Mouse (Mus musculus): ENCODE data around the gene Hes2. TPM values are rescaled to one million over a fixed set of nuclear protein-coding genes. Genes with fewer than 3 reads are reported as not detected.
A peak's percentile ranks its signal among the peaks of the same experiment; 100 is the strongest.

Gene Hes2
- polyA plus RNA-seq, 1 experiment = 0.73 TPM

DNA sequence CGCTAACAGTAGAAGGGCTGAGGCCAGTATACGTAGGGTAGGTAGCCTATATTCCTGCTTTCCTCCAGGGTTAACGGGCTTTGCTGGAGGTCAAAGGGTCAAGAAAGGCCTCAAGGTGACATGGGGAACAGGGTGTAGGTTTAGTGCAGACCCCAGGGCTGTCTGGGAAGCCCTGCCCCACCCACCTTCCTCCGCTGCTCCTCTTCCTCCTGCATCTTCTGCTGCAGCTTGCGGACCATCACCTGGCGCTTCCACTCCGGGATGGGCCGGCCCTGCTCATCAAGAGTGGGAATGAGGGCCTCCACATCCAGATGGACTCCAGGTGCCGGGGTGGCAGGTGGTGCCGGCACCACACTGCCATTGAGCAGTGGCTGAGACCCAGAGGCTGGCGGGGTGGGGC, 30.8 kb upstream of the Hes2 start:
- H3K27ac ChIP-seq (ENCODE audit: control insufficient read depth, insufficient read depth, low read depth, low read length) = no peak overlapping the region
- no peaks in the 10 kb centered on the region for H3K36me3 ChIP-seq (ENCODE audit: control insufficient read depth, insufficient read depth, low read length)
- no peak for TF ChIP-seq CTCF (IDR thresholded peaks at IDR 0.05; ENCODE audit: control insufficient read depth, insufficient read depth, insufficient replicate concordance, low read depth, low read length)
- no peak for TF ChIP-seq POLR2A (IDR thresholded peaks at IDR 0.05; ENCODE audit: control insufficient read depth, low read depth, low read length)
- H3K27me3 ChIP-seq (ENCODE audit: control insufficient read depth, insufficient read depth, low read length) = no peaks in the 10 kb centered on the region; the same call in 1 of the 2 replicates
- H3K4me3 ChIP-seq (ENCODE audit: control insufficient read depth, low read depth, low read length) = no peak overlapping the region
- peaks cover 33% of the 10 kb centered on the region for H3K4me1 ChIP-seq (ENCODE audit: control insufficient read depth, insufficient read depth, low read length)

DNA sequence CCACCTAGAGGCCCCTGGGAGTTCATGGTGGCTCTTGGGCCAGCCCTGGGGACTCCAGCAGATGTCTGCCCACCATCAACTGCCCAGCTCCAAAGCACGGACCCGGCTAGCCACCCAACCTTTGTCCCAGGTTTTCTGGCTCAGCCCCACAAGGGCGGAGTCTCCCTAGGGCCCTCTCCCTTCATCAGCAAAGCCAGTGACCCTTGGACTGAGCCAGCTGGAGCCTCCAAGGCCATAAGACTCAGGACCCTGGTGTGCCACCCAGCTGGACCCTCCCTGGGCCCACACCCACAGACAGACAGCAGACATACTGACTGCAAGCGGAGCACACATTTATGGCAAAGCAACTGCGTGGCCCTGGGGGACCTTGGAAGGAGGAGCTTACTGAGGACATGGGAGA, 29.9 kb upstream of the Hes2 start:
- Histone ChIP-seq H3K36me3 (ENCODE audit: control insufficient read depth, insufficient read depth, low read length) (no peaks in the 10 kb centered on the region), H3K27ac (ENCODE audit: control insufficient read depth, insufficient read depth, low read depth, low read length) (no peak overlapping the region), H3K4me3 (ENCODE audit: control insufficient read depth, low read depth, low read length) (no peak overlapping the region), H3K27me3 (ENCODE audit: control insufficient read depth, insufficient read depth, low read length) (no peaks in the 10 kb centered on the region; the same call in 1 of the 2 replicates), H3K4me1 (ENCODE audit: control insufficient read depth, insufficient read depth, low read length) (peaks cover 33% of the 10 kb centered on the region)
- TF ChIP-seq POLR2A (IDR thresholded peaks at IDR 0.05; ENCODE audit: control insufficient read depth, low read depth, low read length) (no peak), CTCF (IDR thresholded peaks at IDR 0.05; ENCODE audit: control insufficient read depth, insufficient read depth, insufficient replicate concordance, low read depth, low read length) (no peak)

DNA sequence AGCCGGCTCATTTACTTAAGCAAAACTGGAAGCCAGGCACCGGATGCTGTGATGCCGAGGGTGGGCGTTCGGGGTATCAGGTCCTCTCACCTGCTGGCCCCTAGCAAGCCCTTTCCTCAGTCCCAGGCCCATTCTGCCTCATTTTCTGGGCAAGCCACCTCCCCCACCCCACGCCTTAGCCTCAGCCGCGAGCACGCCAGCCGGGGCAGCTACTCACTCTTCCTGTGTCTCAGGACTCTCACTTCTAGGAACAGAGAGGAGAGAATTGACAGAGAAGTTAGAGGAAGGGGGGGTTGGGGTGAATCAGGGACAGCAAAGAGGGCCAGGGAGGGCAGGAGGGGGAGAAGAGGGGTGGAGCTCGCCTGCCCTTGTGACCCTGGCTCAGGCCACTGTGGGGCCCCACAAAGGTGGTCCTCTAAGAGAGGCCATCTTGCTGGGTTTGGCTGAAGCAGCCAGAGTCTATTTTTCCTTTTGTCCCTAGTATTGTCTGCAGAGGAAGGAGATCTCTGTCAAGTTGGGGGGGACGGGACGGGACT, 29.2 kb upstream of the Hes2 start:
- H3K36me3 ChIP-seq (ENCODE audit: control insufficient read depth, insufficient read depth, low read length) = no peaks in the 10 kb centered on the region
- no peak overlapping the region for H3K4me3 ChIP-seq (ENCODE audit: control insufficient read depth, low read depth, low read length)
- no peak overlapping the region for H3K27ac ChIP-seq (ENCODE audit: control insufficient read depth, insufficient read depth, low read depth, low read length)
- H3K4me1 ChIP-seq (ENCODE audit: control insufficient read depth, insufficient read depth, low read length) = peaks cover 33% of the 10 kb centered on the region
- TF ChIP-seq CTCF (IDR thresholded peaks at IDR 0.05; ENCODE audit: control insufficient read depth, insufficient read depth, insufficient replicate concordance, low read depth, low read length) (no peak), POLR2A (IDR thresholded peaks at IDR 0.05; ENCODE audit: control insufficient read depth, low read depth, low read length) (no peak)
- H3K27me3 ChIP-seq (ENCODE audit: control insufficient read depth, insufficient read depth, low read length) = no peaks in the 10 kb centered on the region; the same call in 1 of the 2 replicates

DNA sequence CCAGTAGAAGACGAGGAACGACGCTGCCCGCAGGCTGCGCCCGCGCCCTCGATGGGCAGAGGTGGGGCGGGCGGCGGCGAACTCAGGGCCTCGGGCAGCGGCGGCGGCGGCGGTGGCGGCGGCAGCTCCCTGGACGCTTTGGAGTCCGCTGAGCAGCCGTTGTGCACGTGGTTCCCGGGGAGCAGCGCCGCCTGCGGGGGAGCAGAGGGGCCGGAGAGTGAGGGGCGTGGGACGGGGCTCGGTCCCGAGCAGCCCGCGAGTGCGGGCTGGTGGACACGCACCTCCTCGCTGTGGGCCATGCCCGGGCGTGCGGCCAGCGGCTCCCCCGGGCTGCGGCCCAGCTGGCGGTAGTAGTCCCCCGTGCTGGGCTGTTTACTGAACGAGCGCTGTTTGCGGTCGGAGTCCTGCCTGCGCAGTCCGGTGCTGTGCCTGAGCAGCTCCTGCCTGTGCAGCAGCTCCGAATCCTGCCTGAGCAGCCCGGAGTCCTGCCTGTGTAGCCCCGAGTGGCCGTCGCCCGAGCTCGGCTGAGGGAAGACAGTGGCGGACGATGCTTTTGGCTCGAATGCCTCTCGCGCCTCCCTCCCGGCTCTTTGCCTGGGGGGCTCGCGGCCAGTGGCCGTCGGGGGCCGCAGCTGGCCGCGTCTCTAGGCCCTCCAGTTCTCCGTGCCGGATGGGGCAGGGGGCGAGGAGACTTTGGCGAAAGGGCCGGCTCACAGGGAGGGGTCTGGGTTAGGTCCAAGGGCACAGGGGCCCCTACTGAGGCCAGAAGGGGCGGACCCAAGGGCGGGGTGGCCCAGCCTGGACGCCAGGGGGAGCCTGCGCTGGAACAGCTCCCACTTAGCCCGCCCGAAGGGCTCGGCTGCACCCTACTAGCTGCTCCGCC, 27.7 kb upstream of the Hes2 start:
- no peaks in the 10 kb centered on the region; the same call in 1 of the 2 replicates for H3K27me3 ChIP-seq (ENCODE audit: control insufficient read depth, insufficient read depth, low read length)
- peaks cover 21% of the 10 kb centered on the region for H3K4me1 ChIP-seq (ENCODE audit: control insufficient read depth, insufficient read depth, low read length)
- peak; percentile 19; the same call in 1 of the 2 replicates for TF ChIP-seq CTCF (IDR thresholded peaks at IDR 0.05; ENCODE audit: control insufficient read depth, insufficient read depth, insufficient replicate concordance, low read depth, low read length)
- no peak for TF ChIP-seq POLR2A (IDR thresholded peaks at IDR 0.05; ENCODE audit: control insufficient read depth, low read depth, low read length)
- H3K4me3 ChIP-seq (ENCODE audit: control insufficient read depth, low read depth, low read length) = peak overlapping the region; percentile 63
- no peak overlapping the region for H3K27ac ChIP-seq (ENCODE audit: control insufficient read depth, insufficient read depth, low read depth, low read length)
- H3K36me3 ChIP-seq (ENCODE audit: control insufficient read depth, insufficient read depth, low read length) = no peaks in the 10 kb centered on the region

DNA sequence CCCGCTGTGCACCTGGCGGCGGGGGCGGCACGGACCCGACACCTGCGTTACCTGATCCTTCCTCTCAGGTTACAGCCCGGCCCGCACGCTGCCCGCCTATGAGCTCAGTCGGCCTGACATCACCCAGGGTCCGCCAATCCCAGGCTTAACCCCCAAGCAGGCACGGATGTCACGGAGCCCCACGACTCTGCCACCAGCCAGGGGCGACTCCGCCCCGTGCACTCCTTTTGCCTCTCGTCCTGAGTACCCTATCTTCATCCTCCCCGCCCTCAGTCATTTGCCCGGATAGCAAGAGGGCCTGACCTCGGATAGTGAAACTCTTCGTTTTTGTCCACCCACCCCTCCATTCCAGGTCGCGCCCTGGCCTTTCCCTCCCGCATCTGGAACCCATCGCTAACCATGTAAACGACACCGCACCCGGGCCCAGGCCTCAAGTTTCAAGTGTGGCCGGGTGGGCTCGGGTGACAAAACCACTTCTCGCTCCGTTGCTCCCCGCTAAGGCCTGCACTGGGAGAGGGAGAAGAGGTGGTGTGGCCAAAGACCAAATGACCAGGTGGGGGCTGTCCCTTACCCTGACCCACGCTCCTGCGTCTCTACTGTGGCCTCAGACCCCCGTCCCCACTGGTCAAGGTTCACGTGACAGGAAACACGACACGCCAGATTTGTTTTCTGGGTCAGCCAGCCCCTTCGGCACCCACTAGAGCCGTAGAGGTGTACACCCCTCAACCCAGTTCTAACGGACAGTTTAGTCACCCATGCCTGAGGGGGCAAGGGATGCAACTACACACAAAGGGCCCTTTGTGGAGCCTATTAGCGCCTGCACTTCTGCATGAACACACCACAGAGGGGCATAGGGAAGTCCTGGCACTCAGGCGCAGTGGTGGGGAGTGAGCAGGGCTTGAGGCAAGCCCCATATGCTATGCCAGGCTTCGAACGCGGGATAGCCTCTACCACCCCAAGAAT, 26.6 kb upstream of the Hes2 start:
- Histone ChIP-seq H3K27ac (ENCODE audit: control insufficient read depth, insufficient read depth, low read depth, low read length) (no peak overlapping the region), H3K36me3 (ENCODE audit: control insufficient read depth, insufficient read depth, low read length) (no peaks in the 10 kb centered on the region), H3K4me3 (ENCODE audit: control insufficient read depth, low read depth, low read length) (no peak overlapping the region; the same call in 1 of the 2 replicates), H3K4me1 (ENCODE audit: control insufficient read depth, insufficient read depth, low read length) (peaks cover 15% of the 10 kb centered on the region), H3K27me3 (ENCODE audit: control insufficient read depth, insufficient read depth, low read length) (no peaks in the 10 kb centered on the region; the same call in 1 of the 2 replicates)
- TF ChIP-seq POLR2A (IDR thresholded peaks at IDR 0.05; ENCODE audit: control insufficient read depth, low read depth, low read length) = no peak
- no peak for TF ChIP-seq CTCF (IDR thresholded peaks at IDR 0.05; ENCODE audit: control insufficient read depth, insufficient read depth, insufficient replicate concordance, low read depth, low read length)

DNA sequence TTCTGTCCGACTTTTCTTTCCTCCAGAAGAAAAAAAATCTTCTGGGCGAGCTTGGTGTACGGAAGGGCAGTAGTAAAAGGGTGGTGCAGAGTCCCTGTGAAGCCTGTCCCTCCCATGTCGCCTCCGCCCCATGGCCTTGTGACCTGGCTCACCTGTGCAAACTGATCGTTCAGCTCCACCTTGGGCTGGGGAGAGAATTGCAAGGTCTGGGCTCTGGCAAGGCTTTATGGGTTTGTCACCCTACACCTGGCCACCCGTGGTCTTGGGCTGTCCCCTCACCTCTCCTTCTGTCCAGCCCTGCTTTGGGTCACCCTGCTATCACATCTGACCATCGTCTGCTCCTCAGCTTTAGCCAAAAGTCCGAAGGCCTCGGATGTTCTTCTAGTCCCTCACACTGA, 25.9 kb upstream of the Hes2 start:
- no peak overlapping the region for H3K4me3 ChIP-seq (ENCODE audit: control insufficient read depth, low read depth, low read length)
- peaks cover 15% of the 10 kb centered on the region for H3K4me1 ChIP-seq (ENCODE audit: control insufficient read depth, insufficient read depth, low read length)
- no peaks in the 10 kb centered on the region; the same call in 1 of the 2 replicates for H3K27me3 ChIP-seq (ENCODE audit: control insufficient read depth, insufficient read depth, low read length)
- TF ChIP-seq POLR2A (IDR thresholded peaks at IDR 0.05; ENCODE audit: control insufficient read depth, low read depth, low read length) (no peak), CTCF (IDR thresholded peaks at IDR 0.05; ENCODE audit: control insufficient read depth, insufficient read depth, insufficient replicate concordance, low read depth, low read length) (no peak)
- no peak overlapping the region for H3K27ac ChIP-seq (ENCODE audit: control insufficient read depth, insufficient read depth, low read depth, low read length)
- H3K36me3 ChIP-seq (ENCODE audit: control insufficient read depth, insufficient read depth, low read length) = no peaks in the 10 kb centered on the region

All from testis, adult 2 months (tissue).